Mouse (Mus musculus): ENCODE data around the gene Phlda1. TPM values are rescaled to one million over a fixed set of nuclear protein-coding genes. Genes with fewer than 3 reads are reported as not detected.

Gene Phlda1
- total and polyA plus RNA-seq, 3 experiments = 58.7 to 162 (median 66.1) TPM

DNA sequence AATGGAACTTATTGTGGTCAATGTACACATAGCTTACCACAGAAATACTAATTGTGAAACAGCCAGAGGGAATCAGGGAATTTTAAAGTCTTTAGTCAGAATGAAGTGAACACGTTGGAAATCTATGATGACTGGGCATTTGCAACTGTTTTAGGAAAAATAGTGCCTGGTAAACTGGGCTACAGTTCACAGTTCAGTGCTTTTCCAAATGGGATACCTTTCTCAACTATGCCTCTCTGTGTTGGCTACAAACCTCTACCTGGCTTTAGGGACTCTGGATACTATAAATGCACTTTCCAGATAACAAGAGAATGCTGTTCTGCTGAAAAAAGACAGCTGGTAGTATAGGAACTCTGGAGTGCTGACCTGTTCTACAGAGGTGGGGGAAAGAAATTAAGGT is 1.5 kb upstream of the Phlda1 start:
- DNase-seq = no peak

GRCm38 (mm10) chr10:111505406-111505805 is 680 bp upstream of the Phlda1 start:
- DNase-seq = peak; percentile 48

DNA sequence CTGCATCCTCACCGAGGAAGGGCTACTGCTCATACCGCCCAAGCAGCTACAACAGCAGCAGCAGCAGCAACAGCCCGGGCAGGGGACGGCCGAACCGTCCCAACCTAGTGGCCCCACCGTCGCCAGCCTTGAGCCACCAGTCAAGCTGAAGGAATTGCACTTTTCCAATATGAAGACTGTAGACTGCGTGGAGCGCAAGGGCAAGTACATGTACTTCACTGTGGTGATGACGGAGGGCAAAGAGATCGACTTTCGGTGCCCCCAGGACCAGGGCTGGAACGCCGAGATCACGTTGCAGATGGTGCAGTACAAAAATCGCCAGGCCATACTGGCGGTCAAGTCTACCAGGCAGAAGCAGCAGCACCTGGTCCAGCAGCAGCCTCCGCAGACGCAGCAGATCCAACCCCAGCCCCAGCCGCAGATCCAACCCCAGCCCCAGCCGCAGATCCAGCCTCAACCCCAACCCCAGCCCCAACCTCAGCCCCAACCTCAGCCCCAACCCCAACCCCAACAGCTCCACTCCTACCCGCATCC is 907 bp downstream of the Phlda1 start:
- no peak for DNase-seq

GRCm38 (mm10) chr10:111507460-111508211 is 1.6 kb downstream of the Phlda1 start:
- DNase-seq = peak; percentile 72

- peak; percentile 32 for DNase-seq
Measured at GRCm38 (mm10) chr10:111508324-111509080, 2.4 kb downstream of the Phlda1 start.

DNA sequence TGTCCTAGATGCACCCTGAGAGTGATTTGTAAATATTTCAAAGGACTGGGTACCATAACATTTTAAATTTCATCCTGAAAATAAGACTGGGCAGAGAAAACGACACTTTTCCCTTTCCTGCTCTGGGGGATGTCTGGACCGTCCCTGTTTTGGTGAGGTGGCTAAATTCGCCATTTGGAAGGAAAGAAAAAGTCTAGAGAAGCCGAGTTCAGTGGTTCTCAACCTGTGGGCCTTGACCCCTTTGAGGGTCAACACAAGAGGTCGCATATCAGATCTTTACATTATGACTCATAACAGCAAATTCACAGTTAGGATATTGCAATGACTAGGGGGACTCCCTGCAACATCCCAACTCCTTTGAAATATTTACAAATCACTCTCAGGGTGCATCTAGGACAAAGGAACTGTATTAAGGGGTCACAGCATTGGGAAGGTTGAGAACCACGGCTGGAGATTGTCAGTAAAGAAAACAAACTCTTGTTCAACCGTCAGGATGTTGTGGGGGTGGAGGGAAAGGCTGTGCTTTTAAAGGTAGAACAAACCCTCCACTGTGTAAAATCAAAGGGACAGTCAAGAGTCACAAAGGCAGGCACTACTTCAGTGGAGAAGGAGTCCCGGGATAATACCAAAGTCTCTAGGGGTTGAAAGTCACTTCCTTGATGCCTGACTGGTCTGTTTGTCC is 3.2 kb downstream of the Phlda1 start:
- peak; percentile 44 for DNase-seq

- peak; percentile 31 for DNase-seq
Measured at GRCm38 (mm10) chr10:111509981-111510380, 3.9 kb downstream of the Phlda1 start.

- DNase-seq = peak; percentile 69
Measured at GRCm38 (mm10) chr10:111510798-111511197, 4.7 kb downstream of the Phlda1 start.

GRCm38 (mm10) chr10:111512036-111512568 is 6.0 kb downstream of the Phlda1 start:
- DNase-seq = peak; percentile 54

- no peak for DNase-seq
Measured at GRCm38 (mm10) chr10:111514282-111514885, 8.3 kb downstream of the Phlda1 start.

DNA sequence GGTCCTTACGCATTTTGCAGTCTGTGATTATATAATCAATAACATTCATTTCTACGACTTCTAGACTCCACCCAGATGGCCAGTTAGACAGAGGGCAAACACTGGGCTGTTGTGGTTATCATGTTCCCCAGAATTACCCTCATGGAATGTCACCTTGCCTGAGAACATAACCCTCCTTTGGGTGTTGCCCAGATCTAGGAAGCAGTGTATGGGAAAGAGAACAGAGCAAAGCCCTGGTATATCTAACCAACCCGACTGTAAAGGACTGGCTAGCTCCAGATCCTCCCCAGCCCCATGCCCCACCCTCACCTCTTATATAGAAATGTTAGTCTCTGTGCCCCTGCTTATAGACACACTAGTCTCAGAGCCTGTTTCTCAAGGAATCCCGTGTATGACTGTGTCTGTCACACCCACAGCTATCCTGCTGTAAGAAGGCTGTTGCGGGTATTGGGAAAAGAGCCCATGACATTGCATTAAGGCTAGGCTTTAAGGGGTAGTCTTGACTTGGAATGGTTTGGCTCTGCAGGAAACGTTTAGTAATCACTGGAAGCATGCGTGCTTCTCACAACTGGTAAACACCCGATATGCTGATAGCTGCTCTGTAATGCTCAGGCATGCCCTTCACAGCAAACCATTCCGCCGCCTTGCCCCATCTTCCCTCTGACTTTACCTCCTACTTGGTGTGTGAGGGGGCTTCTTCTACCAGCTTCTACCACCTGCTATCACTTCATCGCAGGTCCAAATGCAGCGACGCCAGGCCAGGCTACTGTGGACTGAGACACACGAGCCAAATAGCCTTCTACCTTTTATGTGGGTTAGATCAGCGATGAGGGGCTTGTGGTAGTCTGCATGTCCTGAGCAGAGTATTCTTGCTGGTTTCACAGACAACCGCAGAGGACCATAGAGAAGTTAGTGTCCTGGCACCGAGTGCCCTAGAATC is 9.3 kb downstream of the Phlda1 start:
- no peak for DNase-seq

DNA sequence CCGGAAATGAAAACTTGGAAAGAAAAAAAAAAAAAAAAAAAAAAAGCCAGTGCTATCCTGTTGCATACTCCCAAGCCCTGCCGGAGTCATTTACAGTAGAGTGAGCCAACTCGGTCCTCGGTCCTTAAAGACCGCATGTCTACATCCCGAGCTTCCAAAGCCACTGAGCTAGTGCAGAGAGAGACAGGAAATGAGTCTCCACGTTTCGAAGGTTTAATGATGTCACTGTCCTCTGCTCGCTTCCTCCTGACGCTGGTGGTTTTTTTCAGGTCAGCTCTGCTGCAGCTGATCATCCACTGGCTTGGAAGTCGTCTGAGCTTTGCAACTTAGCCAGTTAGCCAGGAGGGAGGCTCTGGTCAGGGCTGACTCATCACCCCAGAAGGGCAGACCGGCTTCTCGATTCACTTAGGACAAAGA is 10.1 kb downstream of the Phlda1 start:
- DNase-seq = peak; percentile 86

- peak; percentile 41 for DNase-seq
Measured at GRCm38 (mm10) chr10:111516804-111517436, 10.8 kb downstream of the Phlda1 start.

GRCm38 (mm10) chr10:111518350-111518749 is 12.3 kb downstream of the Phlda1 start:
- no peak for DNase-seq

DNA sequence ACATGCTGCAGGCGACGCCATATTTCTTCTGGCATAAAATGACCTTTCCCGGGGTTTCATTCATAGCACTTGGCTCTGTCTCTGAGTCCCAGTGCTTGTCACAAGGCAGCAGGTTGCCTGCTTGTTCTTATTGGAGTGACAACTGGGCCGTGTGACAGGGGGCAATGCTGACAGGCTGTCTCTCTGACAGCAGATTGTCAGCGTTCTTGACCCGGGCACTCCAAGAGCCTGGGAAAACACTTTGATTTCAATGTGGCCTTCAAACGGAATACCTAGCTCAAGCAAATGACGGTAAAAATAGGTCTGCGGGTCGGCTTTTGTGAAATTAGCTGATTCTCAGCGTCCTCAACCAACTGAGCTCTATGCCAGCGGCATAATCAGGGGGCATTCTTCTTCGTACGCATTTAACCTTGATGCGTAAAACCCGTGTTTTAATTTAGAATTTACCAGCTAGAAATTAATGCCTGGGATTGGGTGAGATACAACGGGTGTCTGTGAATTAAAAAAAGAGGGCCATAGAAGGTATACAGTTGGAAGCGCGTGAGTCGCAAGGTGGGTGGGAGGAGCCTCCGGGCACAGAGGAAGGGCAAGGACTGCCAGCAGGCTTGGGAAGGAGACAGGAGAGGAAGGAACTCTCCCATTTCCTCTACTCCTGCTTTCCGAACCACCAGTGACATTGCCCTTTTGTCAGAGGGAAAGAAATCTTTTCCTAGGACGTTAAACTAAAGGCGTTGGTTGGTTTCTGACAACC is 13.7 kb downstream of the Phlda1 start:
- peak; percentile 74 for DNase-seq

GRCm38 (mm10) chr10:111520621-111521020 is 14.5 kb downstream of the Phlda1 start:
- DNase-seq = no peak

DNA sequence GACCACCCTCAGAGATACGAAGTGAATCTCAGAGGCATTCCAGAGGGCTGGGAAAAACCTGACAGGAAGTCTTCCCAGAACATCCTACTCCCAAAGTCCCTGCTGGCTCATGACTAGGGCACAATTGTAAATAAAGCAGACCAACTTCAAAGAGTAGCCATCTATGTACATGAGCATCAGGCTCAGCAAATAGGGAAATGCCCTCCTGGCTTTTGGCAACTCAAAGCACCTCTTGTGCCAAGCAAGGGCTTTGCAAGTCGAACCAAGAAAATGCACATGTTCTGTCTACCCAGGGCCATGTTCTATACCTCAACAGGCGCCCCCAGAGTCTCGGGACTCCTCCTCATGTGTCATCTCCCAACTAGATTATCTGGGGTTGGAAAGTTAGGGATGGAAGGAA is 15.6 kb downstream of the Phlda1 start:
- DNase-seq = no peak

DNA sequence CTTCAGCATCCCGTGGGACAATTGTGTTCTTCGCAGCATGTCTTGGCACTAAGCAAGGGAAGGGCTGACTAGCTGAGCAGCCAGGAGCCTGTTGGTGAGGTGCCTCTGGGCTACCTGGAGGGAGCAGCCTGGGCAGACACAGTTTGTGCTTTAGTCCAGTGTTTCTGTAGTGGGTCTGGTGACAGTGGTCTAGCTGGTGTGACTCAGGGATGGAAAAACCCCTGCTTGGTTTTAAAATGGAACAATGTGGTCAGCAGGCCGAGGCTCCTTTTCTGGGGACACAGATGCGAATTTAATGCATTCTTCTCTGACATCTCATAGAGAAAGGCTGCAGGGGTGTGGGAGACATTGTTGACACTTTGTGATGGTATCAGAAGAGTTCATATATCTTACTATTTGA is 16.1 kb downstream of the Phlda1 start:
- DNase-seq = no peak

DNA sequence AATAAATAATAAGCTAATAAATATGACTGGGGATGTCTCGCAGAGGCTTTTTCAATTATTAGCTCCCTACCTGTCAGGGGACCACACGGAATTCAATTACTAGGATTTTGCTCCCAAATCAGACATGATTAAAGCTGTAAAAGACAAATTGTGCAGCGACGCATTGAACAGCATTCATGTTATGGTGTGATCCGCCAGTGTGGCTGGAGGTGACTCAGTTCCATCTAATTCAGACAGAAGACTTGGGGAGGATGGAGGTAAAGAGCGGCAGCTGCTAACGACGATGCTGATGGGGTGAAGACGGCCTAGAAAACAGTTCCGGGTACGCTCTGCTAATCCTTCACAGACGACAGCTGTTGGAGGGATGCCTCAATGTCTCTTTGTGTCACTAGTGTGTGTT is 17.8 kb downstream of the Phlda1 start:
- DNase-seq = no peak

Data from adrenal gland, adult 2 months (tissue).